Mouse (Mus musculus) liver, embryonic 14.5 days (tissue): ENCODE data around the gene Rras2.

Source experiments
- CTCF ChIP-seq: IDR thresholded peaks from 2 replicates; pipeline ENCODE4 v1.5.1; 2016; ENCODE audit warnings: antibody characterized with exemption, low read depth, control low read depth
- EP300 ChIP-seq: IDR thresholded peaks from 2 replicates; pipeline ENCODE4 v1.6.1; 2016; ENCODE audit warnings: antibody characterized with exemption, low read depth

- TF ChIP-seq CTCF: no peak
- TF ChIP-seq EP300: no peak
Measured at GRCm38 (mm10) chr7:114029596-114029995, 88.0 kb downstream of the Rras2 start.
